Mouse (Mus musculus) bone marrow macrophage, adult 2 months (primary cell): ENCODE results near the gene Slc38a11.

Experiments used
- CTCF ChIP-seq: IDR thresholded peaks from 2 replicates; pipeline ENCODE4 v1.5.1; 2012; ENCODE audit warnings: low read depth, mild to moderate bottlenecking, low read length, moderate library complexity
- POLR2A ChIP-seq: IDR thresholded peaks from 2 replicates; pipeline ENCODE4 v1.6.1; 2012; ENCODE audit warnings: mild to moderate bottlenecking, low read depth, low read length, borderline replicate concordance

DNA sequence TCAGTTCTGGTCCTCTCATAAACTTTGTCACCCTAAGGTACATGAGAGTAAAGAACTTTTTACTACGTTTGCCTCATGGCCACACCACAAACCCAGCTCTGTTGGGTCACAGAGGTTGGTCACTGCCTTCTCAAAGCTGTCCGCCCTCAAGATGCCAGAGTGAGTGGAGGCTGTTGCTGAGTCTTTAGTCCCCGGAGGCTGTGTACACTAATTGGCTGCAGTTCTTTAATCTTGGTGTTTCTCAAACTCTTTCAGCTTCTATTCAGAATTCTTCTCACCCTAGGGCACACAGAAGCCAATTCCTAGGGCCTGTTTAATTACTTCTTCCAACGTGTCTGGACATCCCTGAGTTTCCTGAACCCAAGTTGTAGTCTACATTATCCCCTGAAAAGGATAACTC is 96.0 kb downstream of the Slc38a11 start:
- TF ChIP-seq POLR2A (no peak), CTCF (no peak)
